Mouse (Mus musculus) T-helper 1 cell (primary cell): Measurements from ENCODE around the gene Nif3l1.

Experiments used
- in situ Hi-C: fragments of 300-600 bp; cut with MboI, MseI; formaldehyde crosslinking; loops from one replicate; pipeline ENCODE4 v1.15.1; 2025; ENCODE audit warnings: high pct_unique_total_duplicates

Nif3l1 gene

DNA sequence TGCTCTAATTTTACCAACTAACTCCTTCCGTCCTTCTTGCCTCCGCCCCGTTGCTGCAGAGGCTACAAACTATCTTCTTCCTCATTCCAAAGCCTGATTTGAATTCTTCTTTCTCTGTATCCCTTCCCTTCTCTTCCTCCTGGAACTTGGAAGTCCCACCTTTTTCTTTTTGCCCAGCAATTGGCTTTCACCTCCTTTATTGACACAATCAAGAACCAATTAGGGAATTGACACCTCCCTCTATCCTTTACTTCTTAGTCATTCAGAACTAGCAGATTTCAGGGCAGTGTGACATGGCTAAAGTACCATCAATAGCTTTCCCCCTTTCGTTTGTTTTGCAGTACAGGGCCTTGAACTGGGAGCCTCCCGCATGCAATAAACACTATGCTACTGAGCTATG lies 13.2 kb downstream of the Nif3l1 start:
- in situ Hi-C loops = loop anchor here (5.0 to 25.0 kb wide), 3 partner anchors 44 to 1629 kb away; partner anchors contain the start of genes Carf and Wdr12

DNA sequence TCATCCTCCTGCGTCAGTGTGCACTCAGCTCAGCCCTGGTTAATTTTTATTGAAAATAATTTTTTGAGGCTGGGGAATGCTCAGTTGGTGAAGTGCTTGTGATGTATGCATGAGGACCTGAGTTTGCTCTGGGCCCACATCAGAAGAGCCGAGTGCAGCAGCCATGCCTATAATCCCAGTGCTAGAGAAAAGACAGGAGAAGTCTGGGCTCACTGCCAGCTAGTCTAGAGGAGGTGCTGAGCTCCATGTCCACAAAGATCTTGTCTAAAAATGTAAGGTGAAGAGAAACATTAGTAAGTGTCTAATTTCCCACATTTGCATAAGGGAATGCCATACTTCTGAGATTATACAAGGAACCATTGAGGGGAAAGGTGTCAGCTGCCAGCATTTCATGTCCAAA lies 13.9 kb downstream of the Nif3l1 start:
- in situ Hi-C loops = loop anchor here (5.0 to 25.0 kb wide), 3 partner anchors 43 to 1628 kb away; partner anchors contain the start of genes Carf and Wdr12

GRCm38 (mm10) chr1:58460566-58460965 lies 15.6 kb downstream of the Nif3l1 start:
- in situ Hi-C loops = loop anchor here (25.0 kb wide), 2 partner anchors 1252 to 1627 kb away; partner anchors contain the start of genes Carf and Wdr12

- in situ Hi-C loops = loop anchor here (25.0 kb wide), 2 partner anchors 1248 to 1623 kb away; partner anchors contain the start of genes Carf and Wdr12
Observed at GRCm38 (mm10) chr1:58463935-58464334, 19.0 kb downstream of the Nif3l1 start.

DNA sequence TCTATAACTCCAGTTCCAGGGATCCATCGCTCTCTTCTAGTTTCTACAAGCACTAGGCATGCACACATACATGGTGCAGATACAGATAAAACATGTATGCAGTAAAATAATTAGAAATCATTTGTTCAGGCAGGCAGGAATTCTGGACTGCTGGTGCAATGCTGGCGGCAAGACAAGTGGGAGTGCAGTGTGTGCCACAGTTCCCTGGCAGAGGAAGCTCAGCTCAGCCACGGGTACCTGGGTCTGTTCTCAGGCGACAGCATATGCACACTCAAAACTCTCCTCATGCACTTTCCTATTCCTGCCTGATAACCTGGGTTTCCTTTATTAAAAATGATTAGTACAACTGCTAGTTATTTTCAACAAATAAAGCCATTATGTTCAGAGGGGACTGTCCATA lies 20.1 kb downstream of the Nif3l1 start:
- in situ Hi-C loops = loop anchor here (25.0 kb wide), 2 partner anchors 1247 to 1622 kb away; partner anchors contain the start of genes Carf and Wdr12

GRCm38 (mm10) chr1:58465561-58465960 lies 20.6 kb downstream of the Nif3l1 start:
- in situ Hi-C loops = loop anchor here (25.0 kb wide), 2 partner anchors 1247 to 1622 kb away; partner anchors contain the start of genes Carf and Wdr12

DNA sequence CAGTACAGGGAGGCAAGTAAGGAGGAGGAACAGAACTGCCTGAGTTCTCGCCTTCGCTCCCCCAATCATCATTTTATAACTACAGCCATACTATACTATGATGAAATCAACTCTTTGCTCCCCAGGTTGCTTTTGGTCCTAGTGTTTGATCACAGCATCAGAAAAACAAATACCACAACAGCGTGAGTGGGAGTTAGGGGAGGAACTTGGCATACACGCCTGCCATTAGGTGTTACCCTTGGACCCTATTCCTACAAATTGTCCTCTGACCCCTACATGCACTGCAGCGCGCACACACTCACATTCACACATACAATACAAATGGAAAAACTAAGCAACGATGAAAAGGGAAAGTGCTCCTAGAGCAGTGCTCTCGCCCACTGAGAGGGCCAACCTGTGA lies 30.7 kb downstream of the Nif3l1 start:
- in situ Hi-C loops = no loop called here

GRCm38 (mm10) chr1:58482647-58483046 lies 37.7 kb downstream of the Nif3l1 start:
- in situ Hi-C loops = loop anchor here (10.0 kb wide), 1 partner anchor 222 kb away; no protein-coding TSS in a partner anchor

GRCm38 (mm10) chr1:58495603-58496002 lies 50.7 kb downstream of the Nif3l1 start:
- in situ Hi-C loops = no loop called here

GRCm38 (mm10) chr1:58497678-58498077 lies 52.7 kb downstream of the Nif3l1 start:
- in situ Hi-C loops = no loop called here

DNA sequence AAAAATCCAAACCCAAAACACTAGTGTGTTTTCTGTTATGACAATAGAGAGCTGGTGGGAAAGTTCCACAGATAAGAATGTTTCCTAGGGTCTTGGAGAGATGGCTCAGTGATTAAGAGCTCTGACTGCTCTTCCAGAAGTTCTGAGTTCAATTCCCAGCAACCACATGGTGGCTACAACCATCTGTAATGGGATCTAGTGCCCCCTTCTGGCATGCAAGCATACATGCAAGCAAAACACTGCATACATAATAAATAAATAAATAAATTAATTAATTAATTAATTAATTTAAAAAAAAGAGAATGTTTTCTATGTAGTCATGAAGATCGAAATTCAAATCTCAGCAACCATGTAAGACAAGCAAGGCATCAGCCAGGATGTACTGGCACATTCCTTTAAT lies 53.8 kb downstream of the Nif3l1 start:
- in situ Hi-C loops = no loop called here

DNA sequence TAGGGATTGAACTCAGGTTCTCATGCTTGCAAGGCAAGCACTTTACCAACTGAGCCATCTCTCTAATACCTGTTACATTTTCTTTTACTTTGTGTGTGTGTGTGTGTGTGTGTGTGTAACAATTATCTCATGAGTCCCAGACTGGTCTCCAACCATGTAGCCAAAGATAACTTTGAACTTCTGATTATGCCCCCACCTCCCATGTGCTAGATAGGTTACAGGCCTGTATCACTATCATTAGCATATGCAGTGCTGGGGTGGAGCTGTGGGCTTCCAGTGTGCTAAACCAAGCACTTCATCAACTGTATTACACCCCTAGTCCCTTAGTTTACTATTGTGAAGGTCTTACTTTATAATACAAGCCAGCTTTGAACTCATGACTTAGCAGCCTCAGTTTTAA lies 58.2 kb downstream of the Nif3l1 start:
- in situ Hi-C loops = loop anchor here (5.0 kb wide), 1 partner anchor 46 kb away; no protein-coding TSS in a partner anchor

DNA sequence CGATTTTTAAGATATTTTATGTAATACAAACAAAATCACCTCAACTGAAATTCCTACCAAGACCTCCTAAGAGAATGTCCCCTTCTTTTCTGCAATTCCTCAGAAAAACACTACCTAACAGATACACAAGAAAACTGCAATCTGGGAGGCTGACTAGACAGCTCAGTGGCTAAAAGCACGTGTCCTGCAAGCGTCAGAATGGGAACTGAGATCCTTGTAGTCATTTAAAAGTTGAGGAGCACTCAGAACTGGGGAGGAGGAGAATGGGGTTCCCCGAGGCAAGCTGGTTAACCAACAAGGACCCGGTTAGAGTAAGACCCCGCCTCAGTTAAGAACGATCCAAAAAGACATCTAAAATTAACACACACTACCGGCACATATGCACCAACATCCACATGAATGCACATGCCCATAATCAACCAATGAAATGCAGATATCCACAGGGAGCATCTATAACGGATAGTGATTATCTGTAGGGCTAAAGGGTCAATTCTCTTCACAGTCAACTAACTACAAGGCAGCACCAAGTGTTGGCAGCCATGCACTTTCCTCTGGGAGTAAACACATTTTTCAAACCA lies 58.9 kb downstream of the Nif3l1 start:
- in situ Hi-C loops = loop anchor here (5.0 kb wide), 1 partner anchor 47 kb away; no protein-coding TSS in a partner anchor

DNA sequence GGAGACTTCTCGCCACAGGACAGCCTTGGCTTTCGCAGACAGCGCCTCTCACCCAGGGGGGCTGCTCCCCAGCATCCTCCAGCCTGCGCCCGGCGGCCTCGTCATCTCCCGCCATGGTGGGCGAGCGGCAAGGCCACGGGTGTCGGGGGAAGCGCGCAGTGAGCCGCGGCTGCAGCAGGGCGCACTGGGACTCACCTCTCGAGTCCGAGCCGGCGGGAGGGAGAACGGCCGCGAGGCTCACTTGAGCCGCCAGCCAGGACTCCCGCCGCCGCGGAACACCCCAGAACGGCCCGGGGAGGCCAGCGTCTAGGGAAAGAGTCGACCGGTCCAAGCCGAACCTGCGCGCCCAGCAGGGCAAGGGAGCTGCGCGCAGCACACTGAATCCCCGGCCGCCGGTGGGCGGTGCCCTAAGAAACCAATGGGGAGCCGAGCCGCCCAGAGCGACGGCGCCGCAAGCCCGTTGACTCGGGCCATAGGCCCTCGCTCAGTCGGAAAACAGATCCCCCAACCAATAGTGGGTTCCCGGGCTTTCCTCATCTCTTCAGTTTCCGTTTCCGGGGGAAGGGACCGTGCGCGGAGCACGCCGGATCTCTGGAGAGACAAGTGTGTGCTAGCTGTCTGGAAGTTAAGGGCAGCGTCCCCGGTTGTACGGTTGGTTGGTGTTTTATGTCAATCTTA lies 59.8 kb downstream of the Nif3l1 start, which contains the start of gene Orc2:
Orc2 (minus strand) TSS at position 533 of the 678 bp plus-strand sequence.
- in situ Hi-C loops = loop anchor here (5.0 kb wide), 1 partner anchor 47 kb away; no protein-coding TSS in a partner anchor

DNA sequence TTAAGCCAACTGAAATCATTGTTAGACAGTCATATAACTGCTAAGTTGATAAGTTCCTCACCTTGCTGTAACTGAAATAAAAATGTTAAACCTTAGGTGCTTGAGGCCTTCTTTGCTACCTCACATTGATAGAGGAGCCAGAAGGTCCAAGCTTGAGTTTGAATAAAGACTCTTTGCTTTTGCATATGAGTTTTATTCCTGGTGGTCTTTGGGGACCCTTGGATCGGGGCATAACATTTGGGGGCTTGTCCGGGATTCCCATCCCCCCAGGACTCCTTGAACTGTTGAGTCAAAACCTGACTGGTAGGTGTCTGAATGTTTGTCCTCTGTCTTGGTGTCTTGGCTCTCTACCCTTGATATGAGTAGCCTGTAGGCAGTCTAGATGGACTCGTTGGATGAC lies 62.3 kb downstream of the Nif3l1 start:
- in situ Hi-C loops = no loop called here
